Mouse (Mus musculus): ENCODE results near the gene Inpp4b. TPM values are rescaled to one million over a fixed set of nuclear protein-coding genes. Genes with fewer than 3 reads are reported as not detected.
"Not testable (repeated sequence)": the region's sequence is repeated elsewhere in the genome, so short reads cannot be mapped to it uniquely, and the experiment has no call there.

The Inpp4b gene
- polyA plus RNA-seq, 1 experiment, result 0.46 TPM

GRCm38 (mm10) chr8:81808406-81808805 is 466.1 kb downstream of the Inpp4b start:
- DNase-seq (ENCODE audit: low read depth, low spot score), result no peak
- WGBS, result 67% methylated on average over 1 of the region's 1 CpGs

DNA sequence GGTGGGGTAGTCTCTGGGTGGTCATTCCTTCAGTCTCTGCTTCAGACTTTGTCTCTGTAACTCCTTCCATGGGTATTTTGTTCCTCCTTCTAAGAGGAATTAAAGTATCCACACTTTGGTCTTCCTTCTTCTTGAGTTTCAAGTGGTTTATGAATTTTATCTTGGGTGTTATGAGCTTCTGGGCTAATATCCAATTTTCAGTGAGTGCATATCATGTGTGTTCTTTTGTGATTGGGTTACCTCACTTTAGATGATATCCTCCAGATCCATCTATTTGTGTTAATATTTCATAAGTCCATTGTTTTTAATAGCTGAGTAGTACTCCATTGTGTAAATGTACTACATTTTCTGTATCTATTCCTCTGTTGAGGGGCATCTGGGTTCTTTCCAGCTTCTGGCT is 467.1 kb downstream of the Inpp4b start:
- DNase-seq (ENCODE audit: low read depth, low spot score), result not testable (repeated sequence)

DNA sequence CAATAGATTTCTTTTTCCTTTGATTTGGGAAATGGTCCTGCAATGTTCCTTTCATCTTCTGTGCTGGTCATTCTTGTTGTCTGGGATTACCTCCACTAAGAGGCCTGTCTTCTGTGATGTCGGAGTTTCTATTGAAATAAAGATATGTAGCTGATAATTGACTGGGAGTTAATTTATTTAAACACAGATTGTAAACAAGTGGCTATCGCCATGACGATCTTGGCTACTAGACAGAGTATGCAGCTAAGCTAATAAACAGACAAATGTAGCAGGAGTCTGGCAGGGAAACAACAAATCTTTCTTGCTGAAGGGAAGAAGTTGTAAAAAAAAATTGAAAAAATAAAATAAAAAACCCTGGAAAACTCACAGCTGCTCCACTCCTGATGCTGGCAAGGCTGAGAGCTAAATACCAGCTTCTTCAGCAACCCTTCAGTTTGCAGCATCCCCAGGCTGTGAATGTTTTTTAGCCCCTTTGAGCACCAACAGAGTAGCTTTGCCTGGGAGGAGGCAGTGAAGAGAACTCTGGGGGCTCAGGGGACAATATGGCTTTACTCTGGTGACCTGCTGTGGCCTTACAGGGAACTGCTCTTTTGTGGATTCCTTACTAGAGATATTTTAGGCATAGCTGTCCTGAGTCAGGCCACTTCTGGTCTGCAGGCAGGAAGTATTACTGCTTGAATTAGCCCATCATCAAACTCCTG is 469.8 kb downstream of the Inpp4b start:
- no peak for DNase-seq (ENCODE audit: low read depth, low spot score)
- WGBS, result 16% methylated on average over 3 of the region's 3 CpGs

DNA sequence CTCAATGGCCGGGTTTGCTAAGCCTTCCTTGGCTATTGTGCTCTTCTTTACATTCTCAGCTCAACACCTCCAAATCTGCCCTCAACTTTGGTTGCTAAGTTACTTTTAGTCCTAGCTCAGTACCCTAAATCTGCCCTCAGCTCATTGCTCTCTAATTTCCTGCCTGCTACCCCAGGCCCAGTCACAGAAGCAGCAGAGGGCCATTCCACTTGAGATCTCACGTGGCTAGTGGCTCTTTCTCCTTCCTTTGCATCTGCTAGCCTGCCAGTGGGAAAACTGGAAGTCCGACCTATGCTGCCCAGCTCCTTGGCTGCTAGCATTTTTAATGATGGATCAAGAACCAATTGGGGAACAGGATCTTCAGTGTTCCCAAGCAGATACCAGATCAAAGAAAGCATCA is 472.4 kb downstream of the Inpp4b start:
- 77% methylated on average over 3 of the region's 3 CpGs for WGBS
- DNase-seq (ENCODE audit: low read depth, low spot score), result no peak

DNA sequence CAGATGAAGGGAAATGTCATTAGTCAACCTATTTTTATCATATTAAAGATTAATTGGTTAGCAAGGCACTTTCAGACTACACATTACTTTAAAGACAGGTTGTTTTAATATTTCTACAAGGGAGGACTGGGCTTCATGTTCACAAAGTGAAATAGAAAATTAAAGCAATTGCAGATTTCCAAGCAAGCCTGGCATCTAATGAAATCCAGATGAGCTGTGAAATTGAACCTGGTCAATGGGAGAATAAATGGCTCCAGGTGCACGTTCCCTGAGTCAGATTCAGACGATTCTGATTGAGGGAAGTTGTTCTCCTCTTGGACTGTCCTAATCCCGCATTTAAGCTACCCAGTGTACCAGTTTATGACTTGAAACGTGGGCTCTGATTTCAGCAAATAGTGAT is 473.2 kb downstream of the Inpp4b start:
- 66% methylated on average over 4 of the region's 4 CpGs for WGBS
- DNase-seq (ENCODE audit: low read depth, low spot score), result no peak

DNA sequence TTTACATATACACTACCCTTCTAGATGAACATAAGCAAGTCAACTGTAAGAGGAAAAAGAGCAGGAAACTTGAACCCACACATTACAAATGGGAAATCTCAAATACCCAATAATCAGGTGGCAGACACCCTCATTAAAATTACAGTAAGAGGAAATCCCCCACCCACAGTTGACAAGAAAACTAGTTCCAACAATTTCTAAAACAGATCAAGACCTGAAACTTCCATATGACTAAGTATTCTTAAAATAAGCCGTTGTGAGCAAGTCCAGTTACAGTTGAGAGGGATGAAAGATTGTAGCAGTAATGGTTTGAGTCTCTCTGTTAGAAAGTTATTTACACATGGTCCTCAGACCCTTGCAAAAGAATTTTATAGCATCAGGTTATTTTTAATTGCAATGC is 480.8 kb downstream of the Inpp4b start:
- WGBS, result 86% methylated on average over 1 of the region's 1 CpGs
- no peak for DNase-seq (ENCODE audit: low read depth, low spot score)

GRCm38 (mm10) chr8:81824975-81825374 is 482.6 kb downstream of the Inpp4b start:
- 37% methylated on average over 2 of the region's 2 CpGs for WGBS
- no peak for DNase-seq (ENCODE audit: low read depth, low spot score)

DNA sequence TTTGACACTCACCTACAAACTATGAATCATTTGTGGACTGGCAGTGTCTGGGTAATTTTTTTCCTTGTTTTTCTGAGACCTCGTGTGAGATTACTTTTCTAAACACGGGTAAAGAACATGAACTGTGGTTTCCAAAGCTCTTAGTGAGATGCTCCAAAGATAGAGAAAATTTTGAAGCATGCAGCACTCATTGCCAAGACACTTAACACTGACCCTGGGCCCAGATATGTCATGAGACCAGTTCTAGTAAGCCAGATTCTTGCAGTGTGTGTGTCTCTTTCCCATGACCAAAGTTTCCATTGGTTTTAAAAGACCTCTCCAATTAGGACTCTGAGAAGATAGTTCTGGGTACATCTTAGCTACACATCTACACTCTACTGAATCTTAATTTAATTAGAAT is 484.1 kb downstream of the Inpp4b start:
- DNase-seq (ENCODE audit: low read depth, low spot score), result no peak
- WGBS, result 43% methylated on average over 2 of the region's 2 CpGs

GRCm38 (mm10) chr8:81827306-81827913 is 485.1 kb downstream of the Inpp4b start:
- WGBS, result 52% methylated on average over 2 of the region's 2 CpGs
- no peak for DNase-seq (ENCODE audit: low read depth, low spot score)

- DNase-seq (ENCODE audit: low read depth, low spot score), result no peak
These were observed 489.1 kb downstream of the Inpp4b start for GRCm38 (mm10) chr8:81831430-81831829.

GRCm38 (mm10) chr8:81833852-81834251 is 491.5 kb downstream of the Inpp4b start:
- DNase-seq (ENCODE audit: low read depth, low spot score), result no peak

GRCm38 (mm10) chr8:81840512-81840911 is 498.2 kb downstream of the Inpp4b start:
- peak; percentile 57 for DNase-seq (ENCODE audit: low read depth, low spot score)

DNA sequence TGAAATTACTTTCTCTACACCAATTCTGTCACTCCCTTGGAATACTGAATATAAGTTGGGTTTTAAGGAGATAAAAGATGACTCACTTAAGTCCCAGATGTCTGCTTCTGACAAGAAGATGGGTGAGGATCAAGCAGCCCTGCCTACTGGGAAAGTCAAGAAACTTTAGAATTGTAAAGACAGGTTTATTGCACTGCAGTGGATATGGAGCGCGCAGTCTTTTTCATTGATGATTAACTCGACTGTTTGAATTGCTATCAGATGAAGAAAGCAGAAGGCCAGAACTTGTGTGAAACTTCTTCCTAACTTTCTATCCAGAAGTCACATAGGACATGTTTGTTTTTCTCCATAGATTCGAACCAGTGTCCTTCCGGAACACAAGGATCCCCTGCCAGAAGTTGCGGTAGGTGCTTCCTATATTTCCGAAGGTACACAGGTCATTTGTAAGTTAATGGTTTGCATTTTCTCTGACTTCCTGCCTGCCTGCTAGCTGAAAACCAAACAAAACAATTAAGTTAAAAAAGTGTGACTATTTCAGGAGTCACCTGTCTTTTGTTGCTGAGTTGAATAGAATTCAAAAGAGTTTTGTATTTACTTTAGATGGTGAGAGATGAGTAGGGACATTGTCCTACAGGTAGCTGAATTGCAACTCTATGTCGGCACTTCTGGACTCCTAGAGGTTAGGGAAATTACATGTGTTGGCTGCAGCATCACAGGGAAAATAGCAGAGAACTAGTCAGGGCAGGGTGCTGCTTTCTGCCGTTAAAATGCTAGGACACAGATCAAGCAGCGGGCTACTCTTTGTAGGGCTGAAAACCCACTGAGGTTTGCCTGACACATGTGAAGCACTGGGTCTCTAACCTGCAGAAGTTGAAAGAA is 502.0 kb downstream of the Inpp4b start:
- 37% methylated on average over 10 of the region's 10 CpGs for WGBS

DNA sequence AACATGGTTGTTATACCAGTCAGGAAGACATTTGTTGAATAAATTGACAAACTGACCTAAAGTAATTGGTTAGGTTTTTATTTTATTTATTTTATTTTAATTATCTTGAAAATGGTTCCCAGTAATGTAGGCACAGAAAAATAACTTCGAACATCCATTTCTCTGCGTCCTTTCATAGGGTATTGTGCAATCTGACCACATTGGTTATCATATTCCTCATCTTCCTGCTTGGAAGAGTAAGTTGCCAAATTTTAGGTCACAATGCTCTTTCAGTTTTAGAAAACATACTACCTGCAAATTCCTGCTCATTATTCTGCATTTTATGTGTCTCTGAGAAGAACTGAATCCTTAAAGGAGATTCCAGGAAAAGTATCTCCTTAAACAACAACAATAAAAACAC is 505.6 kb downstream of the Inpp4b start:
- DNase-seq (ENCODE audit: low read depth, low spot score), result no peak
- WGBS, result 93% methylated on average over 2 of the region's 2 CpGs

More for the DNA sequence above, 502.0 kb downstream of the Inpp4b start:
- peak; percentile 50 for DNase-seq (ENCODE audit: low read depth, low spot score)

DNA sequence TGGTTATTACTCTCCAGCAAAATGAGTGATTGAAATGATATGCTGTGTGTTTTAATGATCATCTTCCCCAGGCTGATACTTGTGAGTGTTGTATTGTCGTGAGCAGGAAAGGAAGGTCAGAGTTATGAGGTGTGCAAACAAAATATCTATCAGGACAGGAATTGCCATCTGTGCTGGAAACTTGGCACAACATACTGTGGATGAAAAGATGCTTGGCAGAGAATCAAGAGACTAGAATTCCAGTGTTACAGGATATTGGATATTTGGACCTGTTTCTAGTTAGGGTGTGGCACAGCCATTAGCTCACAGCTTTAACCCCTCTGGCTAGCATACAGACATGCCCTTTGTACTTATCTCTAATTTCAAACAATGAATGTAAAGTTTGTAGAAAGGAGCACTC is 507.6 kb downstream of the Inpp4b start:
- WGBS, result 23% methylated on average over 1 of the region's 1 CpGs

DNA sequence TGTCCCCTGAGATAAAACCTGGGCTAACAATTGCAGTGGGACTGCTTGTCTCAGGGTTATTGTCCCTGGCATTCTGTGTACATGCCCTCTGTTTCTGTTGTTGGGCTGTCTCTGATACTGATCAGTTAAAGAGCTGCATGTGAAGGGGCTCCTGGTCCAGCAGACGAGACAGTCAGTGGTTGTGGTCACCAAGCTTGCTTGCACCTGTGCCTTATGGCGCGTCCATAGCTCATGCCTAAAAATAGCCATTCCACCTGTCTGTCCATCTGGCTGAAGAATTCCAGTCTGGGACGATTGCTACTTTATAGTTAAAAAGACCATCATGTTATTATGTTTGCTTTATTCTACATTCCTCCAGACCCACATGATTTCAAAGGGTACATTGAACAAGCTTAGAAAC is 510.8 kb downstream of the Inpp4b start:
- WGBS, result 74% methylated on average over 4 of the region's 4 CpGs

More for the DNA sequence above, 507.6 kb downstream of the Inpp4b start:
- DNase-seq (ENCODE audit: low read depth, low spot score), result no peak

GRCm38 (mm10) chr8:81854543-81854942 is 512.2 kb downstream of the Inpp4b start:
- no peak for DNase-seq (ENCODE audit: low read depth, low spot score)
- 71% methylated on average over 8 of the region's 8 CpGs for WGBS

More for the DNA sequence above, 510.8 kb downstream of the Inpp4b start:
- no peak for DNase-seq (ENCODE audit: low read depth, low spot score)

- WGBS, result 74% methylated on average over 1 of the region's 1 CpGs
- no peak for DNase-seq (ENCODE audit: low read depth, low spot score)
These were observed 512.7 kb downstream of the Inpp4b start for GRCm38 (mm10) chr8:81855009-81855408.

DNA sequence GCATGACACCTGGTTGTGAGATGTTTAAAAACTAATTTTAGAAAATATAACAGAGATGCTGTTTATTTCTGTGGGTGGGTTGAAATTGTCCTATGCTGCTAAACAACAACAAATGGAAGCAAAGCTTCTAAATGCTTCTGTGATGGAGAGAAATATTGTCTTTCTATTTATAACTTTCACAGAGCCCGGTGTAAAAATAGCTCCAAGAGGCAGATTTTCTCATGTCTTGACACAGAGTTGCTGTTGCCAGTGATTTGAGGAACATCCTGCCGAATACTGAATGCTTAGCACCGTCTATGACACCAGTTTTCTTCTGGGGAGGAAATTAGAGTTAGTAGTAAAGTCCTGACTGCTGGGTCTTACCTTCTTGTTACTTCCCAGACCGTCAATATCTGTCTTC is 513.8 kb downstream of the Inpp4b start:
- no peak for DNase-seq (ENCODE audit: low read depth, low spot score)
- WGBS, result 69% methylated on average over 4 of the region's 4 CpGs

DNA sequence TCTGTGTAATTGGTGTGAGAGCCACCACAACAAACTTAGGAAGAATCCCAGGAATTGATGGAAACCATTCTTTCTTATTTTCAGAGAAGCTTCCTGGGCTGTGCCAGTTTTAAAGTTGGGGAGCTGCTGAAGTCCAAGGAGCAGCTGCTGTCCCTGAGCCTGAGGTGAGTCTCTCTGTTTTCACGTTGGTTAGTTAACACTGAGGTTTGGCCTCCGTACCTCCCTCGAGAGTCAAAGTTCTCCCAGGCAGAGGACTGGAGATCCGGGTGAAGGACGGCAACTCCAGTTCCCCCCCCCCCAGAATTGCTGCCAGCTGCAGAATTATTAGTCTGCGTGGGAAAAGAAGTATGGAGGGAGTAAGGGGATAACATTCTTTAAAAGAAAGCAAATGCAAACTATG is 514.3 kb downstream of the Inpp4b start:
- 34% methylated on average over 6 of the region's 6 CpGs for WGBS
- DNase-seq (ENCODE audit: low read depth, low spot score), result no peak

DNA sequence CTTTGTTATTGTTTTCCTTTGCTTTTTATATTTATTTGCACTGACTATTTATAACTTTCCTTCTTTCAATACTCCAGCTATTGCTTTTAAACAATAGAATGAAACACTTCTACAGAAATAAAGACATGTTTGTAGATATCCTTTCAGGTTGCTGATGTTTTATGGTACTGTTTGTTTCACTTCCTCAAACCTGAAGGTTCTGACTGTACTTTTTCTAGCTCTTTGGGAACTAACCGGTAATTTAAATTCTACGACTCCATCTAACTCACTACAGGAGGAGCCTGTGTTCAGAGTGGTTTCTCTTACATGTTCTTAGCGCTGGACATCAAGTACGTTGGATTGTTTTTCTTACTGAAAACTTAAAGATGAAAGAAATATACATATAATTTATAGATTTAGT is 516.0 kb downstream of the Inpp4b start:
- no peak for DNase-seq (ENCODE audit: low read depth, low spot score)
- WGBS, result 86% methylated on average over 4 of the region's 4 CpGs
